Mouse (Mus musculus): ENCODE measurements around the gene Gm853. TPM values are rescaled to one million over a fixed set of nuclear protein-coding genes. Genes with fewer than 3 reads are reported as not detected.
A peak's percentile ranks its signal among the peaks of the same experiment; 100 is the strongest.

Gene Gm853
- polyA plus RNA-seq, 1 experiment from 2014 or later: not detected

DNA sequence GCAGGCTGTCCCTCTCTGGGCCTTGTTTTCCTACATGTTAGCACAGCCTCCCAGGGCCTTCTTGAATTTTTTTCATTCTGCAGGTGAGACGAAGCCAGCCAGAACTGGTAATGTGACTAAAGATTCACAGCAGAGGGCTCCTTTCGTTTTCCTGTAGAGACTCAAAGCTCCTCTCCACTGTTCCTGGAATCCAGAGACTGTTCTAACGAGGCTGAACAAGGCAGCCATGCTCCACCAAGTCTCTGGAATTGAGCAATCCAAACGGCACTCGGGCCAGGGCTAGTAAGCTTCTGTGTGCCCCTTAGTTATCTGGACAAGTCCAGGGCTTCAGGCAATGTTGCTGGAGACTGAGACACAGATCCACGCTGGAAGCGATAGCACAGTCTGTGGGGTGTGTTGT lies 44.7 kb downstream of the Gm853 start:
- Histone ChIP-seq H3K9me3 (replicated peaks; ENCODE audit: control insufficient read depth, low read length) (no peaks in the 10 kb centered on the region), H3K4me3 (ENCODE audit: low read depth, low read length) (no peak overlapping the region), H3K36me3 (replicated peaks; ENCODE audit: control insufficient read depth, insufficient read depth, low read depth, low read length) (no peaks in the 10 kb centered on the region; the same call in 1 of the 2 replicates), H3K27ac (replicated peaks; ENCODE audit: low read depth, low read length) (no peak overlapping the region), H3K4me2 (ENCODE audit: low read depth, low read length) (no peak overlapping the region), H3K4me1 (ENCODE audit: control insufficient read depth, insufficient read depth, low read length) (peaks cover 4% of the 10 kb centered on the region), H3K27me3 (ENCODE audit: control insufficient read depth, insufficient read depth, low read length) (peaks cover 6% of the 10 kb centered on the region), H3K9ac (replicated peaks; ENCODE audit: low read length) (no peak overlapping the region)
- WGBS: 55% methylated on average over 7 of the region's 7 CpGs
- DNase-seq (ENCODE audit: low spot score) (no peak), ATAC-seq (replicated peaks; ENCODE audit: insufficient number of reproducible peaks, low FRiP score, low TSS enrichment, low read depth) (no peak)

GRCm38 (mm10) chr4:130177087-130177486 lies 45.1 kb downstream of the Gm853 start:
- Histone ChIP-seq H3K4me1 (ENCODE audit: control insufficient read depth, insufficient read depth, low read length) (peaks cover 4% of the 10 kb centered on the region), H3K4me3 (ENCODE audit: low read depth, low read length) (no peak overlapping the region), H3K9me3 (replicated peaks; ENCODE audit: control insufficient read depth, low read length) (no peaks in the 10 kb centered on the region), H3K4me2 (ENCODE audit: low read depth, low read length) (no peak overlapping the region), H3K9ac (replicated peaks; ENCODE audit: low read length) (no peak overlapping the region), H3K27ac (replicated peaks; ENCODE audit: low read depth, low read length) (no peak overlapping the region), H3K27me3 (ENCODE audit: control insufficient read depth, insufficient read depth, low read length) (peaks cover 6% of the 10 kb centered on the region), H3K36me3 (replicated peaks; ENCODE audit: control insufficient read depth, insufficient read depth, low read depth, low read length) (no peaks in the 10 kb centered on the region; the same call in 1 of the 2 replicates)
- ATAC-seq (replicated peaks; ENCODE audit: insufficient number of reproducible peaks, low FRiP score, low TSS enrichment, low read depth) (no peak), DNase-seq (ENCODE audit: low spot score) (no peak)
- WGBS: 66% methylated on average over 4 of the region's 4 CpGs

DNA sequence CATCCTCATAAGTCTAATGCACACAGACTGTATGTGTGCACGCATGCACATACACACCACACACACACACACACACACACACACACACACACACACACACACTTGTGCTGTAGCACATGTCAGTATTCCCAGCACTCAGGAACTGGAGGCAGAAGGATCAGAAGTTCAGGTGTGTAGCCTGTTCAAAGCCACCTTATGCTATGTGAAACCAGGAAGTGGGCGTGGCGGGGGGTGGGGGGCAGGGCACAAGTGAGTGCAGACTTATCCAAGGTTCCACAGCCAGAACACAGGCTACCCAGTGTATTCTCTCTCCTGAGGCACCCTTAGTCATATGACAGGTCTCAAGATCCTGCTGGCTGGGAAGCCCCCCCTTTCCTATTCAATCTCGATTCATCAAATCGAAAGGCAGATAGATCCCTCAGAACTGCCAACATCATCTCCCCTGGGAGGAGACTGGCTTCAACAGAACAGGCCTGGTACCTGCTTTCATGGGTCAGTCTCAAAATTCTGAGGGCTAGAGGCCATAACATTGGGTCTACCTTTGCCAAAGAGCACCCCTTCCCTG lies 46.0 kb downstream of the Gm853 start:
- H3K27ac ChIP-seq (replicated peaks; ENCODE audit: low read depth, low read length): no peak overlapping the region
- H3K36me3 ChIP-seq (replicated peaks; ENCODE audit: control insufficient read depth, insufficient read depth, low read depth, low read length): no peaks in the 10 kb centered on the region; the same call in 1 of the 2 replicates
- 72% methylated on average over 5 of the region's 5 CpGs for WGBS
- no peak overlapping the region for H3K9ac ChIP-seq (replicated peaks; ENCODE audit: low read length)
- H3K9me3 ChIP-seq (replicated peaks; ENCODE audit: control insufficient read depth, low read length): no peaks in the 10 kb centered on the region
- DNase-seq (ENCODE audit: low spot score) (no peak), ATAC-seq (replicated peaks; ENCODE audit: insufficient number of reproducible peaks, low FRiP score, low TSS enrichment, low read depth) (no peak)
- peaks cover 4% of the 10 kb centered on the region for H3K4me1 ChIP-seq (ENCODE audit: control insufficient read depth, insufficient read depth, low read length)
- H3K4me2 ChIP-seq (ENCODE audit: low read depth, low read length): no peak overlapping the region
- peaks cover 6% of the 10 kb centered on the region for H3K27me3 ChIP-seq (ENCODE audit: control insufficient read depth, insufficient read depth, low read length)
- H3K4me3 ChIP-seq (ENCODE audit: low read depth, low read length): no peak overlapping the region

DNA sequence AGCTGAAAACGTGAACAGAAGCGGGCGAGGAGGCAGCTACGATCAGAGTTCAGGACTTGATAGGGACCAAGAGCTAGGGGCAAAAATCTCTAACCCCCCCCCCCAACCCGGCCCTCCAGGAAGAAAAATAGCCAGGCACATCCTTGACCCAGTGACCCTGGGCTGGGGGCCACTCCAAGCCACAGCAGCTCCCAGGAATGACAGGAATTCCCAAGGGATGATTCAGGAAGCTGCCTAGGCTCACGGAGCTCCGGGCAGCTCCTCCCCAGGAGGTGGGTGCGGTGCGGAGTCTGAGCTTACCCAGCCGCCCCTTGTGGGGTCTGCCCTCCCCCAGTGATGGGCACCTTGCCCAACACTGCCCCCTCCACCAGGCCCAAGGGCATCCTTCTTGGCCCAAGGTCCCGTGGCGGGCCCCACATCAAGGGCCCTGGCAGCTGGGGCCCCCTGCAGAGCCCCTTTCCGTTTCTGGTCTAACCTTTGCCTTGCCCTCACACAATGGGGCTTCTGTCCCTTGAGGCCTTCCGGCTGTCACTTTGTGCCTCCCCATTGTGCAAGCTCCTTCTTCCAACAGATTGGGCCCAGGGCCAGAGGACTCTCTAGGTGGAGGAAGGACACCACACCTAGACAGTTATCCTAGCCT lies 47.0 kb downstream of the Gm853 start, which contains the start of gene Tinagl1:
Gene Tinagl1, minus strand, starts transcription at position 51 of the 640 bp plus-strand sequence.
- peaks cover 4% of the 10 kb centered on the region for H3K4me1 ChIP-seq (ENCODE audit: control insufficient read depth, insufficient read depth, low read length)
- no peak for ATAC-seq (replicated peaks; ENCODE audit: insufficient number of reproducible peaks, low FRiP score, low TSS enrichment, low read depth)

GRCm38 (mm10) chr4:130174335-130175031 lies 47.7 kb downstream of the Gm853 start:
- Histone ChIP-seq H3K36me3 (replicated peaks; ENCODE audit: control insufficient read depth, insufficient read depth, low read depth, low read length) (no peaks in the 10 kb centered on the region; the same call in 1 of the 2 replicates), H3K9me3 (replicated peaks; ENCODE audit: control insufficient read depth, low read length) (no peaks in the 10 kb centered on the region), H3K4me3 (ENCODE audit: low read depth, low read length) (peak overlapping the region; percentile 0), H3K9ac (replicated peaks; ENCODE audit: low read length) (0 out of 2 replicates have a peak overlapping the region, but pooled peaks have one; percentile 0), H3K4me2 (ENCODE audit: low read depth, low read length) (peak overlapping the region; percentile 11), H3K27me3 (ENCODE audit: control insufficient read depth, insufficient read depth, low read length) (peaks cover 6% of the 10 kb centered on the region), H3K27ac (replicated peaks; ENCODE audit: low read depth, low read length) (no peak overlapping the region; the same call in 1 of the 2 replicates), H3K4me1 (ENCODE audit: control insufficient read depth, insufficient read depth, low read length) (peaks cover 4% of the 10 kb centered on the region)
- ATAC-seq (replicated peaks; ENCODE audit: insufficient number of reproducible peaks, low FRiP score, low TSS enrichment, low read depth) (peak; percentile 49; the same call in 1 of the 2 replicates), DNase-seq (ENCODE audit: low spot score) (peak; percentile 66)
- 1% methylated on average over 25 of the region's 25 CpGs for WGBS

More for the DNA sequence above, 47.0 kb downstream of the Gm853 start, which contains the start of gene Tinagl1:
- Histone ChIP-seq H3K27me3 (ENCODE audit: control insufficient read depth, insufficient read depth, low read length) (peaks cover 6% of the 10 kb centered on the region), H3K9ac (replicated peaks; ENCODE audit: low read length) (0 out of 2 replicates have a peak within 1 kb of the TSS, but pooled peaks have one; percentile 0), H3K9me3 (replicated peaks; ENCODE audit: control insufficient read depth, low read length) (no peaks in the 10 kb centered on the region), H3K4me3 (ENCODE audit: low read depth, low read length) (peak within 1 kb of the TSS; percentile 0), H3K27ac (replicated peaks; ENCODE audit: low read depth, low read length) (no peak within 1 kb of the TSS; the same call in 1 of the 2 replicates), H3K4me2 (ENCODE audit: low read depth, low read length) (peak within 1 kb of the TSS; percentile 11), H3K36me3 (replicated peaks; ENCODE audit: control insufficient read depth, insufficient read depth, low read depth, low read length) (no peaks in the 10 kb centered on the region; the same call in 1 of the 2 replicates)
- WGBS: 3% methylated on average over 14 of the region's 14 CpGs
- no peak for DNase-seq (ENCODE audit: low spot score)

DNA sequence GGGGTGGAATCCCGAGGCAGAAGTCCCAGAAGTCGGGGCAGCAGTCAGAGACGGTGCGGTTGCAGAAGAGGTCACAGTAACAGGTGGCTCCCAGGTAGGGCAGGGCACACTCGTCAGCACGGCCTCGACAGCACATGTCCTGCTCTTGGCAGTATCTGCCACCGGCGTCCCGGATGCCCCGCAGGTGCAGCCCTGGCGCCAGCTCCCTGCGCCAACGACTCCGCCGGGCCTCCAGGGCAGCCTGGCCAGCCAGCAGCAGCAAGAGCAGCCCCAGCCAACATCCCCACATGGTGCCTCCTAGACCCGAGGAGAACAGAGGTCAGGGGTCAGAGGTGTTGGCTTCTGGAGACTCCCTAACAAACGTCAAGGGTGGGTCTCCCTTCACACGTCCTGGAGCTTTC lies 48.3 kb downstream of the Gm853 start:
- H3K4me3 ChIP-seq (ENCODE audit: low read depth, low read length): no peak overlapping the region
- H3K9ac ChIP-seq (replicated peaks; ENCODE audit: low read length): no peak overlapping the region
- peaks cover 4% of the 10 kb centered on the region for H3K4me1 ChIP-seq (ENCODE audit: control insufficient read depth, insufficient read depth, low read length)
- H3K36me3 ChIP-seq (replicated peaks; ENCODE audit: control insufficient read depth, insufficient read depth, low read depth, low read length): no peaks in the 10 kb centered on the region; the same call in 1 of the 2 replicates
- H3K4me2 ChIP-seq (ENCODE audit: low read depth, low read length): no peak overlapping the region
- DNase-seq (ENCODE audit: low spot score) (no peak), ATAC-seq (replicated peaks; ENCODE audit: insufficient number of reproducible peaks, low FRiP score, low TSS enrichment, low read depth) (no peak)
- peaks cover 6% of the 10 kb centered on the region for H3K27me3 ChIP-seq (ENCODE audit: control insufficient read depth, insufficient read depth, low read length)
- H3K9me3 ChIP-seq (replicated peaks; ENCODE audit: control insufficient read depth, low read length): no peaks in the 10 kb centered on the region
- 31% methylated on average over 19 of the region's 19 CpGs for WGBS
- no peak overlapping the region; the same call in 1 of the 2 replicates for H3K27ac ChIP-seq (replicated peaks; ENCODE audit: low read depth, low read length)

- H3K4me2 ChIP-seq (ENCODE audit: low read depth, low read length): no peak overlapping the region
- no peak overlapping the region for H3K4me3 ChIP-seq (ENCODE audit: low read depth, low read length)
- 65% methylated on average over 11 of the region's 11 CpGs for WGBS
- H3K9me3 ChIP-seq (replicated peaks; ENCODE audit: control insufficient read depth, low read length): no peaks in the 10 kb centered on the region
- H3K27ac ChIP-seq (replicated peaks; ENCODE audit: low read depth, low read length): no peak overlapping the region
- peaks cover 6% of the 10 kb centered on the region for H3K4me1 ChIP-seq (ENCODE audit: control insufficient read depth, insufficient read depth, low read length)
- H3K27me3 ChIP-seq (ENCODE audit: control insufficient read depth, insufficient read depth, low read length): peaks cover 6% of the 10 kb centered on the region
- no peak for DNase-seq (ENCODE audit: low spot score)
- H3K9ac ChIP-seq (replicated peaks; ENCODE audit: low read length): no peak overlapping the region
- no peaks in the 10 kb centered on the region; the same call in 1 of the 2 replicates for H3K36me3 ChIP-seq (replicated peaks; ENCODE audit: control insufficient read depth, insufficient read depth, low read depth, low read length)
- no peak for ATAC-seq (replicated peaks; ENCODE audit: insufficient number of reproducible peaks, low FRiP score, low TSS enrichment, low read depth)
These were observed 49.0 kb downstream of the Gm853 start for GRCm38 (mm10) chr4:130173060-130173822.
